Mouse (Mus musculus) right cerebral cortex, adult 2 months (tissue): ENCODE data around the gene Gm17079.
"Not testable (repeated sequence)": the region's sequence is repeated elsewhere in the genome, so short reads cannot be mapped to it uniquely, and the experiment has no call there.

Experiments
- DNase-seq, 2 experiments: peaks; one replicate each; pipeline ENCODE4 v3.0.0; 2021 to 2022; ENCODE audit warnings: low spot score in 2 of 2

Gene Gm17079

GRCm38 (mm10) chr14:51695368-51695767 lies at the start of gene Gm17079:
TSS of gene Gm17079 (minus strand) at chr14:51695468.
- DNase-seq = not testable (repeated sequence)

- DNase-seq = no peak
Observed at GRCm38 (mm10) chr14:51740347-51741170, 45.3 kb upstream of the Gm17079 start.

- DNase-seq = no peak
Observed at GRCm38 (mm10) chr14:51739150-51739993, 44.1 kb upstream of the Gm17079 start.

GRCm38 (mm10) chr14:51738411-51739149 lies 43.3 kb upstream of the Gm17079 start:
- peak; percentile 21 to 24 for DNase-seq

- no peak for DNase-seq
Observed at GRCm38 (mm10) chr14:51737967-51738366, 42.7 kb upstream of the Gm17079 start.

- no peak for DNase-seq
Observed at GRCm38 (mm10) chr14:51717083-51717482, 21.8 kb upstream of the Gm17079 start, which contains the start of gene Gm5800. TSS of gene Gm5800 (minus strand) at chr14:51717183.

- no peak for DNase-seq
Observed at GRCm38 (mm10) chr14:51677269-51677668, 18.0 kb downstream of the Gm17079 start.
